Mouse (Mus musculus): ENCODE measurements around the gene Gm9887.

Gm9887 gene

GRCm38 (mm10) chr12:69360997-69361899, 11.0 kb downstream of the Gm9887 start:
- CTCF ChIA-PET = interaction anchor here (0.5 kb wide), 1 partner anchor 25 kb away, joined by 13 read pairs; no protein-coding TSS in a partner anchor

GRCm38 (mm10) chr12:69360655-69360996, 11.6 kb downstream of the Gm9887 start:
- CTCF ChIA-PET = interaction anchor here (0.8 kb wide), 1 partner anchor 215 kb away, joined by 3 read pairs; no protein-coding TSS in a partner anchor

- CTCF ChIA-PET = interaction anchor here (0.6 to 0.7 kb wide), 3 partner anchors 23 to 312 kb away, joined by 3 to 20 read pairs (median 3); no protein-coding TSS in a partner anchor
These were observed 15.0 kb downstream of the Gm9887 start for GRCm38 (mm10) chr12:69357300-69357646.

GRCm38 (mm10) chr12:69356546-69357299, 15.5 kb downstream of the Gm9887 start, which contains the start of gene Nemf:
Nemf (minus strand) TSS chr12:69357165.
- CTCF ChIA-PET = interaction anchor here (0.6 to 0.7 kb wide), 4 partner anchors 22 to 313 kb away, joined by 3 to 20 read pairs (median 3); no protein-coding TSS in a partner anchor

DNA sequence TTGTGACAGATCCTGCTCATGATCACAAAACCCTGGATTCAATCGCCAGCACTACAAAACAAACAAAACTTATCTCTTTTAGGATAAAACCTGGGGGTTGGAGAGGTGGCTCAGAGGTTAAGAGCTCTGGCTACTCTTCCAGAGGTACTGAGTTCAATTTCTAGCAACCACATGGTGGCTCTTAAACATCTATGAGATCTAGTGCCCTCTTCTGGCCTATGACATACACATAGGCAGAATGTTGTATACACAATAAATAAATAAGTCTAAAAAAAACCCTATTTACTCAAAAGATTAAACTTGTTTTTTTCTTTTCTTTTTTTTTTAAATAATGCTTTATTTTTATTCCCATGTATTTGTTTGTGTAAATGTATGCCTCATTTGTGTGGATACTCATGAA, 20.6 kb downstream of the Gm9887 start:
- CTCF ChIA-PET = interaction anchor here (0.6 to 1.1 kb wide), 4 partner anchors 128 to 283 kb away, joined by 3 to 10 read pairs (median 6); no protein-coding TSS in a partner anchor

DNA sequence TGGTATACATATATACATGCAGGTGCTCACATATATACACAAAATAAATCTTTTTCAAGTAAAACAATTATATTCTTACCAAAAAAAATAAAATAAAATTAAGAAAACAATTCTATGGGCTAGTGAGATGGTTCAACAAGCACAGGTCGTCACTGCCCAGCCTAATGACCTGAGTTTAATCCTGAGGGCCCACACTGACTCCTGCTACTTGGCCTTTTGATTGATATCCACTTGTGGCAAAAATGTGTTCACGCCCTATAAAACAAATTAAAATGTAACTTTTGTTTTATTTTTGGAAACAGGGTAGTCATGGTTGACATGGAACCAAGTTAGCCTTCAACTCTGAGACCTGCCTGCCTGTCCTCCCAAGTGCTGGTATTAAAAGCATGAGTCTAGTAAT, 22.3 kb downstream of the Gm9887 start:
- CTCF ChIA-PET = no interaction called here

GRCm38 (mm10) chr12:69333547-69333946, 38.7 kb downstream of the Gm9887 start:
- CTCF ChIA-PET = interaction anchor here (0.6 to 0.7 kb wide), 3 partner anchors 23 to 362 kb away, joined by 3 read pairs; no protein-coding TSS in a partner anchor

GRCm38 (mm10) chr12:69332147-69332546, 40.1 kb downstream of the Gm9887 start:
- CTCF ChIA-PET = no interaction called here

DNA sequence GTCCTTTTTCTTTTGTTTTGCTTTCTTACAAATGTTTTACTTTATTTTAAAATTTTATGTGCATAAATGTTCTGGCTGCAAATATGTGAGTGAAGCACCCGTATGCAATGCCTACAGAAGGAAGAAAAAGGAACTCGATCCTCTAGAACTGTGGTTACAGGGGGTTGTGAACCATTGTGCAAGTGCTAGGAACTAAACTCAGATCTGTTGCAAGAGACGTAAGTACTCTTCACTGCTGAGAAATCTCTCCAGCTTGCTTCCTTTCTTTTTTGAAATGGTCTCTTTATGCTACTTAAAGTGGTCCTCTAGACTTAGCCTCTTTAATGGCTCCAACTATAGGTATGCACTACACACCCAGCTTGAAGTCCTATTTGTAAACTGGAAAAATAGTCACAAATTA, 41.1 kb downstream of the Gm9887 start:
- CTCF ChIA-PET = interaction anchor here (0.6 kb wide), 1 partner anchor 113 kb away, joined by 4 read pairs; no protein-coding TSS in a partner anchor
